Mouse (Mus musculus): ENCODE data around the gene Grik4. TPM values are rescaled to one million over a fixed set of nuclear protein-coding genes. Genes with fewer than 3 reads are reported as not detected.

Grik4 gene
- polyA plus RNA-seq, 1 experiment from 2014 or later, result 0.49 TPM

DNA sequence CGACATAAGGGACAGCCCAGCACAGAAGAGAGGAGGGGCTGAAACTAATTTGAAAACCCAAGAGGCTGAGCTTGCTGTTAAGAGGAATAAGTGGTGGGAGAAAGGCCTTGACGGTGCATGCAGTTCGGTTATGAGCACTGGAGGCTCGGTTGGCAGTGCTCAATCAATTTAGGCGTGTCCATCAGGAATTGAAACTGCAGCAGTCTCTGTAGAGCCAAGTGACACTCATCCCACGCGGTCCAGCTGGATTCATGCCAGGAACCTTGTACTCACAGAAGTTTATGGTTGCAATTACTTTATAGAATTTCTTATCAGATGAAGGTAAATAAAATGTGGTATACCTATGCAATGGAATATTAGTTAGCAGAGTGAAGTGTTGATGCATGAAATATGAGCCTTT lies 14.1 kb upstream of the Grik4 start:
- Histone ChIP-seq H3K36me3 (replicated peaks; ENCODE audit: control insufficient read depth, insufficient read depth, low read depth, low read length) (no peaks in the 10 kb centered on the region), H3K9me3 (replicated peaks; ENCODE audit: control insufficient read depth, low read length) (no peaks in the 10 kb centered on the region), H3K4me2 (ENCODE audit: low read depth, low read length) (no peak overlapping the region), H3K4me3 (ENCODE audit: low read depth, low read length) (no peak overlapping the region), H3K9ac (replicated peaks; ENCODE audit: low read length) (no peak overlapping the region), H3K27ac (replicated peaks; ENCODE audit: low read depth, low read length) (no peak overlapping the region), H3K27me3 (ENCODE audit: control insufficient read depth, insufficient read depth, low read length) (no peaks in the 10 kb centered on the region), H3K4me1 (ENCODE audit: control insufficient read depth, insufficient read depth, low read length) (no peaks in the 10 kb centered on the region)
- WGBS, result 79% methylated on average over 7 of the region's 7 CpGs
- DNase-seq (ENCODE audit: low spot score) (no peak), ATAC-seq (replicated peaks; ENCODE audit: insufficient number of reproducible peaks, low FRiP score, low TSS enrichment, low read depth) (peak; percentile 34; the same call in 1 of the 2 replicates)

DNA sequence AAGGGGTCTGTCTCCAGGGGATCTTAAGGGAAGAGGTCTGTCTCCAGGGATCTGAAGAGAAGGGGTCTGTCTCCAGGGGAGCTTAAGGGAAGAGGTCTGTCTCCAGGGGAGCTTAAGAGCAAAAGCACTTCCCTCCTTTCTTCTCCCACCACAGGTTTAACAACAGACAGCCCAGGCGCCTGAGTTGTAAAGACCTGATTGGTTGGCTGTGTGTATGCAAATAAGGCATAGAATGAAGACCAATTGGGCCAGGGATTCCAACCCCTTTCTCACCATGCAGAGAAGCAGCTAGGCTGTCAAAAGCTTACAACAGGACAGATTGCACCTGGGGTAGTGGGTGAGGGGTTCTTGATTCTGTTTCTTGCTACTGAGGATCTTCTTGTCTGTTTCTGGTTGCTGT lies 4.1 kb upstream of the Grik4 start:
- H3K27ac ChIP-seq (replicated peaks; ENCODE audit: low read depth, low read length), result no peak overlapping the region
- no peak overlapping the region for H3K4me3 ChIP-seq (ENCODE audit: low read depth, low read length)
- no peaks in the 10 kb centered on the region; the same call in 1 of the 2 replicates for H3K27me3 ChIP-seq (ENCODE audit: control insufficient read depth, insufficient read depth, low read length)
- ATAC-seq (replicated peaks; ENCODE audit: insufficient number of reproducible peaks, low FRiP score, low TSS enrichment, low read depth) (no peak), DNase-seq (ENCODE audit: low spot score) (no peak)
- no peaks in the 10 kb centered on the region for H3K9me3 ChIP-seq (replicated peaks; ENCODE audit: control insufficient read depth, low read length)
- H3K36me3 ChIP-seq (replicated peaks; ENCODE audit: control insufficient read depth, insufficient read depth, low read depth, low read length), result no peaks in the 10 kb centered on the region
- no peak overlapping the region for H3K9ac ChIP-seq (replicated peaks; ENCODE audit: low read length)
- no peak overlapping the region for H3K4me2 ChIP-seq (ENCODE audit: low read depth, low read length)
- H3K4me1 ChIP-seq (ENCODE audit: control insufficient read depth, insufficient read depth, low read length), result no peaks in the 10 kb centered on the region
- WGBS, result 33% methylated on average over 1 of the region's 1 CpGs

DNA sequence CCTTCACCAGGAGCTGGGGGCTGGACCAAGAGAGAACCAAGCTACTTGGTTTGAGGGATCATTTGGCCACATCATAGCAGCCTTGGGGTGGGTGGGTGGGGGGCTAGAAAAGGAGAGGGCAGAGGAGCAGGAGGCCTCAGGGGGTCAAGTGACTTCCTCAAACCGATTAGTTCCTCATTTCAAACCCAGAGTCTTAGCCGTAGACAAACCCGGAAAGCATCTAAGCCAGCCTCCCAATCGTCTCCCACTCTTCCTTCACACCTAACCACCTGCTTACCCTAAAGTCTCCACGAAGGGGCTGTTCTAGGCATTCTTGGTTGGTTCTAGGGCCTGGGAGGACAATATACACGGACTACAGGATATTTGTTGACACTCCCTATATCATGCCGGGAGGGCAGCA lies 881 bp upstream of the Grik4 start:
- DNase-seq (ENCODE audit: low spot score) (no peak), ATAC-seq (replicated peaks; ENCODE audit: insufficient number of reproducible peaks, low FRiP score, low TSS enrichment, low read depth) (0 out of 2 replicates have a peak, but pooled peaks have one; percentile 2)
- Histone ChIP-seq H3K27me3 (ENCODE audit: control insufficient read depth, insufficient read depth, low read length) (peaks cover 6% of the 10 kb centered on the region; the same call in 1 of the 2 replicates), H3K4me2 (ENCODE audit: low read depth, low read length) (no peak overlapping the region), H3K4me1 (ENCODE audit: control insufficient read depth, insufficient read depth, low read length) (peaks cover 4% of the 10 kb centered on the region; the same call in 1 of the 2 replicates), H3K36me3 (replicated peaks; ENCODE audit: control insufficient read depth, insufficient read depth, low read depth, low read length) (no peaks in the 10 kb centered on the region), H3K9ac (replicated peaks; ENCODE audit: low read length) (no peak overlapping the region), H3K9me3 (replicated peaks; ENCODE audit: control insufficient read depth, low read length) (no peaks in the 10 kb centered on the region), H3K27ac (replicated peaks; ENCODE audit: low read depth, low read length) (no peak overlapping the region), H3K4me3 (ENCODE audit: low read depth, low read length) (no peak overlapping the region)
- WGBS, result 70% methylated on average over 7 of the region's 7 CpGs

DNA sequence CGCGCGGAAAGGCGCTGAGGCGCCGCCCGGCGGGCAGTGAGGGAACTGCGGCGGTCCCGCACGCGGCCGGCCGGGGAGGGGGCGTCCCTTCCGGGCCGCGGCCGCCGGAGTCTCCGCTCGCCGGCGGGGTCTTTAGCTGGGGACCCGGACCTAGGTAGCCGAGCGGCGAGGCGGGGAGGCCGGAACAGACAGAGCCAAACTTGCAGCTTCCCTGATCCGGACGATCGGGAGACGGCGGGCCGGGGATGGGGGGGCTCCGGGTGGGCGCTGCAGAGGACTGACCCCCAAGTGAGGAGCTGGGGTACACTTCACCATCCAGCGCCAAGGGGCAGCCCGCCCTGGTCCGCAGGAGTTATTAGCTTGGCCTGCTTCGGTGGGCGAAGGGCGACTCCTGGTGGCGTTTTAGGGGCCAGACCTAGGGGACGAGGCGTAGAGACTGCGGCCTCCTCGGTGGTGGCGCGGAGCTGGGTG lies 278 bp upstream of the Grik4 start:
- Histone ChIP-seq H3K27me3 (ENCODE audit: control insufficient read depth, insufficient read depth, low read length) (peaks cover 6% of the 10 kb centered on the region; the same call in 1 of the 2 replicates), H3K4me1 (ENCODE audit: control insufficient read depth, insufficient read depth, low read length) (peaks cover 4% of the 10 kb centered on the region; the same call in 1 of the 2 replicates), H3K36me3 (replicated peaks; ENCODE audit: control insufficient read depth, insufficient read depth, low read depth, low read length) (no peaks in the 10 kb centered on the region), H3K4me2 (ENCODE audit: low read depth, low read length) (peak overlapping the region; percentile 96), H3K27ac (replicated peaks; ENCODE audit: low read depth, low read length) (no peak overlapping the region), H3K4me3 (ENCODE audit: low read depth, low read length) (peak overlapping the region; percentile 59), H3K9me3 (replicated peaks; ENCODE audit: control insufficient read depth, low read length) (no peaks in the 10 kb centered on the region), H3K9ac (replicated peaks; ENCODE audit: low read length) (peak overlapping the region; percentile 76)
- under 1% methylated on average over 51 of the region's 52 CpGs for WGBS
- peak; percentile 81 for ATAC-seq (replicated peaks; ENCODE audit: insufficient number of reproducible peaks, low FRiP score, low TSS enrichment, low read depth)
- DNase-seq (ENCODE audit: low spot score), result peak; percentile 93

DNA sequence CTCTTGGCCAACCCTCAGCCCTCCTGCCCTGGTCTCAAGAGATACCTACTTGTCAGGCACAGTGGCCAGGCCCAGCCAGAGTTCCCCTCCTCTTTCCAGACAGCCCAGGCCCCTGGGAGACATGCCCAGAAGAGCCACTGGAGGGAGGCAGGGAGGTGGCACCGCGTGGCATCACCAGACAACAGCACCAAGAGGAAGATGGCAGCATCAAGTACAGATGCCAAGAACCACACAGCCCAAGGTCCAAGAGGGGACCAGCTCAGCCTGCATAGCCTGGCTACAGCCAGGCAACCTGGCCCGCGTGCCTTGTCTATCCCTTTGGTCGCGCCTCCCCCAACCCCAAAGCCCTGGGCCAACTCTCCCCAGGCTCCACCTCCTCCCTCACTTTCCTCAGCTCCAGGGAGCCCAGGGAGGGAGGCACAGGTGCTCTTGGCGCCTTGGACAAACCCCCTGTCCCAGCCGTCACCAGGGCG lies 1.2 kb downstream of the Grik4 start:
- WGBS, result 3% methylated on average over 9 of the region's 9 CpGs
- DNase-seq (ENCODE audit: low spot score) (no peak), ATAC-seq (replicated peaks; ENCODE audit: insufficient number of reproducible peaks, low FRiP score, low TSS enrichment, low read depth) (0 out of 2 replicates have a peak, but pooled peaks have one; percentile 8)
- Histone ChIP-seq H3K27me3 (ENCODE audit: control insufficient read depth, insufficient read depth, low read length) (peaks cover 6% of the 10 kb centered on the region; the same call in 1 of the 2 replicates), H3K9me3 (replicated peaks; ENCODE audit: control insufficient read depth, low read length) (no peaks in the 10 kb centered on the region), H3K4me1 (ENCODE audit: control insufficient read depth, insufficient read depth, low read length) (peaks cover 4% of the 10 kb centered on the region; the same call in 1 of the 2 replicates), H3K27ac (replicated peaks; ENCODE audit: low read depth, low read length) (no peak overlapping the region), H3K36me3 (replicated peaks; ENCODE audit: control insufficient read depth, insufficient read depth, low read depth, low read length) (no peaks in the 10 kb centered on the region), H3K4me2 (ENCODE audit: low read depth, low read length) (peak overlapping the region; percentile 96), H3K4me3 (ENCODE audit: low read depth, low read length) (peak overlapping the region; percentile 59), H3K9ac (replicated peaks; ENCODE audit: low read length) (peak overlapping the region; percentile 76)

DNA sequence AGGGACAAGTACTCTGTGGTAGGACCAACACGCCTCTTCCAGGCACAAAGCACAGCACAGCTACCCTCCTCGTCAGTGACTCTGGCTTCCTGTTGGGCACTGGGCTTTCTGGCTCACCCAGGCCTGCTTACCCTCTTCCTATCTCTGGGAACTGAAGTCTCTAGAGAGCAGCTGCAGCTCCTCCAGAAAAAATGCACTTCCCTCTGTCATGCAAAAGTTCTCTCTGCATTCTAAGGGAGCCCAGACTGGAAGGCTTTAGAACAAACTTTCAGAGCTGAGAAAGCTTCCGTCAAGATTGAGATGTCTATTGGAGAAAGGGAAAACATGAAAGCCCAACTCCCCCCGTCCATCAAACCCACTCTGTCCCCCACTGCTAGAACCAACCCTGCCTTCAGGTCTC lies 2.1 kb downstream of the Grik4 start:
- H3K9me3 ChIP-seq (replicated peaks; ENCODE audit: control insufficient read depth, low read length), result no peaks in the 10 kb centered on the region
- H3K9ac ChIP-seq (replicated peaks; ENCODE audit: low read length), result no peak overlapping the region
- H3K4me3 ChIP-seq (ENCODE audit: low read depth, low read length), result no peak overlapping the region
- H3K36me3 ChIP-seq (replicated peaks; ENCODE audit: control insufficient read depth, insufficient read depth, low read depth, low read length), result no peaks in the 10 kb centered on the region
- peaks cover 6% of the 10 kb centered on the region; the same call in 1 of the 2 replicates for H3K27me3 ChIP-seq (ENCODE audit: control insufficient read depth, insufficient read depth, low read length)
- no peak overlapping the region for H3K4me2 ChIP-seq (ENCODE audit: low read depth, low read length)
- WGBS, result 42% methylated on average over 4 of the region's 4 CpGs
- no peak for ATAC-seq (replicated peaks; ENCODE audit: insufficient number of reproducible peaks, low FRiP score, low TSS enrichment, low read depth)
- DNase-seq (ENCODE audit: low spot score), result no peak
- H3K27ac ChIP-seq (replicated peaks; ENCODE audit: low read depth, low read length), result no peak overlapping the region
- peaks cover 4% of the 10 kb centered on the region; the same call in 1 of the 2 replicates for H3K4me1 ChIP-seq (ENCODE audit: control insufficient read depth, insufficient read depth, low read length)

DNA sequence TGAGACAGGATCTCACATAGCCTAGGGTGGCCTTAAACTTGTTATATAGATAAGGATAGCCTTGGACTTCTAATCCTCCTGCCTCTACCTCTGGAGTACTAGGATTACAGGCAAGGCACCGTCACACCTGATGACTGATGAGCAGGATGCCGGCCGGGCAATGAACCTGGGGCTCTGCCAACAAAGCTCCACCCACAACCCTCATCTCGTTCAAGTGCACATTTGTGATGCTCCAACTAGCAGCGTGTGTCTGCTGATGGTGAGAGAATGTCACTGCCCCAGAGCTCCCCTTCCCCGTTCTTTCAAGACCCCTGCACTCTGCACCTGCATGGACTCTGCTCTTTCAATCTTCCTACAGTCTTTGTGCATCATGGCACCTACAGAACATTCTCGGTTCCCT lies 12.1 kb downstream of the Grik4 start:
- DNase-seq (ENCODE audit: low spot score) (no peak), ATAC-seq (replicated peaks; ENCODE audit: insufficient number of reproducible peaks, low FRiP score, low TSS enrichment, low read depth) (no peak)
- H3K27ac ChIP-seq (replicated peaks; ENCODE audit: low read depth, low read length), result no peak overlapping the region
- no peaks in the 10 kb centered on the region for H3K4me1 ChIP-seq (ENCODE audit: control insufficient read depth, insufficient read depth, low read length)
- WGBS, result 71% methylated on average over 7 of the region's 7 CpGs
- no peaks in the 10 kb centered on the region for H3K36me3 ChIP-seq (replicated peaks; ENCODE audit: control insufficient read depth, insufficient read depth, low read depth, low read length)
- no peak overlapping the region for H3K9ac ChIP-seq (replicated peaks; ENCODE audit: low read length)
- H3K9me3 ChIP-seq (replicated peaks; ENCODE audit: control insufficient read depth, low read length), result no peaks in the 10 kb centered on the region
- H3K4me3 ChIP-seq (ENCODE audit: low read depth, low read length), result no peak overlapping the region
- no peak overlapping the region for H3K4me2 ChIP-seq (ENCODE audit: low read depth, low read length)
- no peaks in the 10 kb centered on the region for H3K27me3 ChIP-seq (ENCODE audit: control insufficient read depth, insufficient read depth, low read length)

DNA sequence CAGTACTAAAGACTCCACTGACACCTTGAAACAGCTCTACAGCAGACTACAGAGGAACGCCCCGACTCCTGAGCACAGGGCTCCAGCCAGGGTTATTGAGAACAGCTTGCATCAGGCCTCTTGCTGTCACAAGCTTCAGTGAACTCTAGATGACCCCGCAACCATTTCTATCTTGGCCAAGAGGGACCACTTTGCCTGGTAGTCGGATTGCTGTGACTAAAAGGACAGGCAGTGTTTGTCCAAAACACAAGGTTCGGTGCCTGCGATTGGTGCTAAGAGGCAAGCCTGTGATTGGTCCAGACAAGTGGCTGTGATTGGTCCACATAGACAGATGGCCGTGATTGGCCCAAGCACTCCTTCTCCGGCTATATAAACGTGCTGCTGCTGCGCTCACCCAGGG lies 16.8 kb downstream of the Grik4 start:
- Histone ChIP-seq H3K27ac (replicated peaks; ENCODE audit: low read depth, low read length) (no peak overlapping the region), H3K4me3 (ENCODE audit: low read depth, low read length) (no peak overlapping the region), H3K4me2 (ENCODE audit: low read depth, low read length) (no peak overlapping the region), H3K36me3 (replicated peaks; ENCODE audit: control insufficient read depth, insufficient read depth, low read depth, low read length) (no peaks in the 10 kb centered on the region), H3K9ac (replicated peaks; ENCODE audit: low read length) (no peak overlapping the region), H3K4me1 (ENCODE audit: control insufficient read depth, insufficient read depth, low read length) (no peaks in the 10 kb centered on the region), H3K9me3 (replicated peaks; ENCODE audit: control insufficient read depth, low read length) (no peaks in the 10 kb centered on the region), H3K27me3 (ENCODE audit: control insufficient read depth, insufficient read depth, low read length) (no peaks in the 10 kb centered on the region)
- ATAC-seq (replicated peaks; ENCODE audit: insufficient number of reproducible peaks, low FRiP score, low TSS enrichment, low read depth) (0 out of 2 replicates have a peak, but pooled peaks have one; percentile 42), DNase-seq (ENCODE audit: low spot score) (peak; percentile 49)
- WGBS, result 66% methylated on average over 10 of the region's 10 CpGs

Measured in embryonic facial prominence, embryonic 11.5 days (tissue).